Mouse (Mus musculus) ES-CJ7 (cell line): Measurements from ENCODE around the gene Ccdc13.

ENCODE experiments used
- DNase-seq: peaks from one replicate; pipeline ENCODE4 v3.0.0; 2011; ENCODE audit warnings: low read depth, low spot score

Ccdc13 gene

GRCm38 (mm10) chr9:121838829-121839621 lies at the start of gene Ccdc13:
Gene Ccdc13 (minus strand): TSS chr9:121839461.
- peak; percentile 90 for DNase-seq

GRCm38 (mm10) chr9:121882015-121882457 lies 42.8 kb upstream of the Ccdc13 start:
- DNase-seq: no peak

GRCm38 (mm10) chr9:121881301-121881700 lies 42.0 kb upstream of the Ccdc13 start:
- DNase-seq: no peak

- DNase-seq: peak; percentile 86
Measured at GRCm38 (mm10) chr9:121880840-121881239, 41.6 kb upstream of the Ccdc13 start.

- DNase-seq: peak; percentile 61
Measured at GRCm38 (mm10) chr9:121877052-121877740, 37.9 kb upstream of the Ccdc13 start.

- no peak for DNase-seq
Measured at GRCm38 (mm10) chr9:121873578-121873977, 34.3 kb upstream of the Ccdc13 start.

GRCm38 (mm10) chr9:121872062-121872683 lies 32.9 kb upstream of the Ccdc13 start:
- DNase-seq: no peak

GRCm38 (mm10) chr9:121869973-121870515 lies 30.8 kb upstream of the Ccdc13 start:
- no peak for DNase-seq

GRCm38 (mm10) chr9:121869432-121869831 lies 30.2 kb upstream of the Ccdc13 start:
- DNase-seq: no peak

- DNase-seq: no peak
Measured at GRCm38 (mm10) chr9:121868236-121868635, 29.0 kb upstream of the Ccdc13 start.

GRCm38 (mm10) chr9:121867632-121868031 lies 28.4 kb upstream of the Ccdc13 start:
- no peak for DNase-seq

GRCm38 (mm10) chr9:121865425-121866008 lies 26.3 kb upstream of the Ccdc13 start:
- DNase-seq: no peak

GRCm38 (mm10) chr9:121864837-121865236 lies 25.6 kb upstream of the Ccdc13 start:
- DNase-seq: no peak

- no peak for DNase-seq
Measured at GRCm38 (mm10) chr9:121860921-121861320, 21.7 kb upstream of the Ccdc13 start.

GRCm38 (mm10) chr9:121859345-121859744 lies 20.1 kb upstream of the Ccdc13 start:
- no peak for DNase-seq

GRCm38 (mm10) chr9:121858153-121858488 lies 18.9 kb upstream of the Ccdc13 start, which contains the start of gene Higd1a:
Gene Higd1a (minus strand): TSS chr9:121858362.
- no peak for DNase-seq

- DNase-seq: peak; percentile 95
Measured at GRCm38 (mm10) chr9:121857474-121858152, 18.4 kb upstream of the Ccdc13 start.

- no peak for DNase-seq
Measured at GRCm38 (mm10) chr9:121856649-121857416, 17.6 kb upstream of the Ccdc13 start.

- DNase-seq: no peak
Measured at GRCm38 (mm10) chr9:121854246-121854645, 15.0 kb upstream of the Ccdc13 start.

GRCm38 (mm10) chr9:121847842-121848241 lies 8.6 kb upstream of the Ccdc13 start:
- no peak for DNase-seq
